24 mouse cellular contexts compared by ENCODE assay signal in the genomic region with DNA sequence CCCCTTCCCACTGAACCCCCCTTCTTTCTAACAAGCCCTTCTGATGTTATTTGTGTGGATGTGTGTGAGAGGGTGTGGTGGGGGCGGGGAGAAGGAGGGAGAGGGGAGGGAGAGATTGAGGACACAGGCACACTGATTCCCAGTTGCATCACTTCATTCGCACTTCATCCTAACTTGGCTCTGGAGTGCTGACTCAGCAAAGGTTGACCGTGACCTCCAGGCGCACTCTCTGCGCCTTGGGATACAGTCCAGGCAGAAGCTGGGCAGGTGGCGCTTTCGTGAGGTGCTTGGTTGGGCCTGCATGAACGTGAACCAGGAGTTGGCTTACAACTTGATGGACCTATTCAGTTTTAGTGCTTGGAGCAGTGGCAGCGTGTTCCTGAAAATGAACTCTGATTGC. TPM values are rescaled to one million over a fixed set of nuclear protein-coding genes. Genes with fewer than 3 reads are reported as not detected.
DNase-seq lines count a peak whose midpoint lies in the region; ATAC-seq and TF ChIP-seq lines count a peak whose summit lies in the region.
"Had no signal": no experiment of that assay in that cellular context is flagged by ENCODE, and none has a peak within 500 bp of the region (broad histone marks: within the 10 kb centered on the region; RNA-seq: fewer than 3 reads in every experiment).

No protein-coding gene starts in this region.

- 53% methylated on average over 9 of the region's 9 CpGs for WGBS in intestine, postnatal 0 days
- 78% methylated on average over 9 of the region's 9 CpGs for WGBS in intestine, embryonic 15.5 days

- H3K79me2 ChIP-seq in CH12.LX (replicated peaks; ENCODE audit: control insufficient read depth, extremely low read depth, insufficient read depth, poor library complexity, severe bottlenecking) = peaks cover 7% of the 10 kb centered on the region

- TF ChIP-seq EP300 in CH12.LX (IDR thresholded peaks at IDR 0.05; ENCODE audit: low read length) = no peak

- H3K36me3 ChIP-seq in intestine, postnatal 0 days (ENCODE audit: control insufficient read depth, insufficient read depth) = peaks cover 6% of the 10 kb centered on the region; the same call in 1 of the 2 replicates
- peaks cover 4% of the 10 kb centered on the region; the same call in 1 of the 2 replicates for H3K36me3 ChIP-seq in intestine, embryonic 15.5 days
- peaks cover 40 to 86% of the 10 kb centered on the region in 2 experiments for H3K36me3 ChIP-seq in CH12.LX (replicated peaks in 1 of 2; ENCODE audit: control insufficient read depth in 1 of 2, insufficient read depth in 1 of 2, low read length in 1 of 2)

- DNase-seq in CH12.LX (ENCODE audit: extremely low read depth) (no peak), R1 (ENCODE audit: low read depth, low spot score) (peak; percentile 41), MN1 (ENCODE audit: low spot score) (no peak)
- DNase-seq in lung, postnatal 10 days = peak; percentile 59
- DNase-seq in urinary bladder, adult 2 months (ENCODE audit: low spot score) = no peak
- DNase-seq in embryo, embryonic 11 days = no peak
- DNase-seq: cerebellum, postnatal 25 days; forebrain, postnatal 0 days; heart, postnatal 14 days; kidney, postnatal 4 days; right cerebral cortex, postnatal 25 days; thymus, postnatal 14 days had no signal

- no peak overlapping the region for H3K9ac ChIP-seq in intestine, postnatal 0 days (ENCODE audit: low read depth, low read length)
- no peak overlapping the region for H3K9ac ChIP-seq in intestine, embryonic 15.5 days
- H3K9ac ChIP-seq in CH12.LX (ENCODE audit: insufficient read depth, low read depth) = no peak overlapping the region
- H3K9ac ChIP-seq: embryonic facial prominence, embryonic 15.5 days; forebrain, postnatal 0 days; hindbrain, embryonic 13.5 days; kidney, embryonic 15.5 days; limb, embryonic 12.5 days; neural tube, embryonic 15.5 days had no signal

- no peak for TF ChIP-seq POLR2A in CH12.LX (IDR thresholded peaks at IDR 0.05; ENCODE audit: low read depth, low read length)

- H3K4me3 ChIP-seq in intestine, postnatal 0 days (ENCODE audit: low read depth, low read length) = no peak overlapping the region
- H3K4me3 ChIP-seq in intestine, embryonic 15.5 days (replicated peaks) = no peak overlapping the region
- no peak overlapping the region for H3K4me3 ChIP-seq in CH12.LX (replicated peaks in 1 of 3; ENCODE audit: low read depth in 2 of 3, low read length in 2 of 3, poor library complexity in 1 of 3)
- H3K4me3 ChIP-seq: embryonic facial prominence, embryonic 15.5 days; hindbrain, embryonic 13.5 days; kidney, embryonic 15.5 days; limb, embryonic 12.5 days; megakaryocyte, embryonic 14.5 days; neural tube, embryonic 15.5 days had no signal

- H3K9me3 ChIP-seq in intestine, postnatal 0 days (ENCODE audit: control insufficient read depth) = no peaks in the 10 kb centered on the region
- H3K9me3 ChIP-seq in intestine, embryonic 15.5 days = no peaks in the 10 kb centered on the region
- peaks cover 8% of the 10 kb centered on the region for H3K9me3 ChIP-seq in CH12.LX (replicated peaks; ENCODE audit: low read length)
- H3K9me3 ChIP-seq: hindbrain, embryonic 13.5 days; kidney, embryonic 15.5 days; neural tube, embryonic 15.5 days had no signal

- 0 out of 2 replicates have a peak, but pooled peaks cover 8% of the 10 kb centered on the region for H3K4me1 ChIP-seq in intestine, postnatal 0 days (replicated peaks; ENCODE audit: control insufficient read depth, insufficient read depth, low read length)
- H3K4me1 ChIP-seq in intestine, embryonic 15.5 days (replicated peaks) = no peaks in the 10 kb centered on the region
- H3K4me1 ChIP-seq in CH12.LX (ENCODE audit: control insufficient read depth in 1 of 2, insufficient read depth in 2 of 2) = peaks cover 0 to 21% of the 10 kb centered on the region in 2 experiments; a peak in 1 of 4 replicates
- H3K4me1 ChIP-seq: embryonic facial prominence, embryonic 15.5 days; hindbrain, embryonic 13.5 days; kidney, embryonic 15.5 days; limb, embryonic 12.5 days; neural tube, embryonic 15.5 days had no signal

- dilution Hi-C loops in CH12.LX (cut with MboI; ENCODE audit: extremely low pct_ligation_motif_present, extremely low pct_unique_long_range_greater_than_20kb, low sequenced_read_pairs) = no loop called here

- peak; percentile 43 for ATAC-seq in intestine, postnatal 0 days
- ATAC-seq in intestine, embryonic 15.5 days = no peak
- ATAC-seq: forebrain, postnatal 0 days; inflammation-experienced regulatory T-cells, adult 6 months; midbrain, embryonic 16.5 days; Patski had no signal

- in situ Hi-C loops in CH12.LX (cut with MboI; ENCODE audit: low pct_ligation_motif_present, low pct_unique_long_range_greater_than_20kb, low sequenced_read_pairs) = loop anchor here (10.0 kb wide), 1 partner anchor 177 kb away; no protein-coding TSS in a partner anchor

- no peaks in the 10 kb centered on the region for H3K27me3 ChIP-seq in intestine, postnatal 0 days (replicated peaks; ENCODE audit: control insufficient read depth, insufficient read depth, low read length)
- H3K27me3 ChIP-seq in intestine, embryonic 15.5 days (replicated peaks) = no peaks in the 10 kb centered on the region
- H3K27me3 ChIP-seq in CH12.LX (replicated peaks) = no peaks in the 10 kb centered on the region
- H3K27me3 ChIP-seq: embryonic facial prominence, embryonic 15.5 days; hindbrain, embryonic 13.5 days; kidney, embryonic 15.5 days; limb, embryonic 12.5 days; megakaryocyte, embryonic 14.5 days; neural tube, embryonic 15.5 days; Patski had no signal

- no peak overlapping the region for H3K4me2 ChIP-seq in intestine, postnatal 0 days (replicated peaks; ENCODE audit: low read depth)
- H3K4me2 ChIP-seq in intestine, embryonic 15.5 days (replicated peaks) = no peak overlapping the region
- H3K4me2 ChIP-seq in CH12.LX (ENCODE audit: insufficient read depth, low read depth, poor library complexity, severe bottlenecking) = no peak overlapping the region
- H3K4me2 ChIP-seq: embryonic facial prominence, embryonic 15.5 days; heart, embryonic 11.5 days; hindbrain, embryonic 13.5 days; kidney, embryonic 15.5 days; limb, embryonic 12.5 days; neural tube, embryonic 15.5 days had no signal

- TF ChIP-seq CTCF in intestine, postnatal 0 days (IDR thresholded peaks at IDR 0.05; ENCODE audit: low read depth) = no peak
- no peak for TF ChIP-seq CTCF in CH12.LX (conservative IDR thresholded peaks at IDR 0.05 in 1 of 2, IDR thresholded peaks at IDR 0.05 in 1 of 2; ENCODE audit: low read depth in 2 of 2, low read length in 2 of 2)

- H3K27ac ChIP-seq in intestine, postnatal 0 days (ENCODE audit: low read depth, low read length) = peak overlapping the region; percentile 66
- no peak overlapping the region for H3K27ac ChIP-seq in intestine, embryonic 15.5 days
- H3K27ac ChIP-seq in CH12.LX (ENCODE audit: insufficient read depth, low read depth) = no peak overlapping the region
- H3K27ac ChIP-seq: embryonic facial prominence, embryonic 15.5 days; hindbrain, embryonic 13.5 days; kidney, embryonic 15.5 days; limb, embryonic 12.5 days; neural tube, embryonic 15.5 days had no signal

- no peak for TF ChIP-seq RAD21 in CH12.LX (IDR thresholded peaks at IDR 0.05; ENCODE audit: low read depth, low read length)

TF ChIP-seq in CH12.LX, 34 proteins besides CTCF, POLR2A, EP300 and RAD21:
- TF ChIP-seq MAFK (IDR thresholded peaks at IDR 0.05; ENCODE audit: insufficient replicate concordance, low read length) = peak; percentile 84
- no peak for TF ChIP-seq CHD2 (IDR thresholded peaks at IDR 0.05; ENCODE audit: low read length)

RNA-seq across cellular contexts. Expression of gene Minpp1, which starts 22.0 kb away (rescaled TPM):
- 62.3 and 68.7 TPM in 2 replicates for polyA plus RNA-seq in intestine, postnatal 0 days (2015; fragmentation: Nextera tagmentation; extraction: Ambion mirVana)
- 58.0 and 66.9 TPM in 2 replicates for polyA plus RNA-seq in intestine, embryonic 15.5 days (2015; fragmentation: Nextera tagmentation; extraction: Ambion mirVana)
- total RNA-seq in CH12.LX (2012; rRNA removed) (44.0 and 50.7 TPM in 2 replicates), CH12.LX (2014; rRNA removed) (73.1 and 73.2 TPM in 2 replicates)
- 41.9 and 50.5 TPM in 2 replicates for polyA plus RNA-seq in CH12.LX (2012; ENCODE audit: insufficient read length, low read depth)
- 16.5 and 16.9 TPM in 2 replicates for polyA plus RNA-seq in urinary bladder, adult 2 months (2012; rRNA removed)

RNA-seq across cellular contexts. Expression of gene Rpl9-ps6, which starts 41.1 kb away (rescaled TPM):
- polyA plus RNA-seq in intestine, postnatal 0 days (2015; fragmentation: Nextera tagmentation; extraction: Ambion mirVana) = 89.1 and 99.6 TPM in 2 replicates
- polyA plus RNA-seq in intestine, embryonic 15.5 days (2015; fragmentation: Nextera tagmentation; extraction: Ambion mirVana) = 144 and 146 TPM in 2 replicates
- total RNA-seq in CH12.LX (2012; rRNA removed) (132 and 145 TPM in 2 replicates), CH12.LX (2014; rRNA removed) (772 and 843 TPM in 2 replicates)
- polyA plus RNA-seq in CH12.LX (2012; ENCODE audit: insufficient read length, low read depth) = 149 and 309 TPM in 2 replicates
- 92.1 and 112 TPM in 2 replicates for polyA plus RNA-seq in urinary bladder, adult 2 months (2012; rRNA removed)

Comparison
In these comparisons a context has a peak if more than half of its experiments do, and no peak if none do; other contexts are left out.
1. DNase-seq: peak in R1 (single experiment) and lung, postnatal 10 days (single experiment); none in CH12.LX (single experiment), MN1 (single experiment), urinary bladder, adult 2 months (single experiment) and embryo, embryonic 11 days (single experiment).